Comparison of ENCODE assay signal across 8 mouse cellular contexts in genomic region chr6:83317108-83317741, GRCm38 (mm10). TPM values are rescaled to one million over a fixed set of nuclear protein-coding genes. Genes with fewer than 3 reads are reported as not detected.
A peak's percentile ranks its signal among the peaks of the same experiment; 100 is the strongest.
DNase-seq lines count a peak whose midpoint lies in the region; ATAC-seq and TF ChIP-seq lines count a peak whose summit lies in the region.

No protein-coding gene starts in this region.

- peak; percentile 98 for ATAC-seq in heart, embryonic 15.5 days (replicated peaks; ENCODE audit: insufficient number of reproducible peaks, insufficient read depth, low FRiP score, low read depth)
- ATAC-seq in liver, embryonic 13.5 days (ENCODE audit: low read depth) = peak; percentile 93
- ATAC-seq in stomach, embryonic 14.5 days (ENCODE audit: insufficient number of reproducible peaks, insufficient read depth, low FRiP score, low read depth) = peak; percentile 98

- H3K79me2 ChIP-seq in CH12.LX (replicated peaks; ENCODE audit: control insufficient read depth, extremely low read depth, insufficient read depth, poor library complexity, severe bottlenecking) = peaks cover 47% of the 10 kb centered on the region

- peak; percentile 96 for TF ChIP-seq POLR2A in CH12.LX (IDR thresholded peaks at IDR 0.05; ENCODE audit: low read depth, low read length)

- peaks cover 9 to 47% of the 10 kb centered on the region in 2 experiments for H3K4me1 ChIP-seq in CH12.LX (ENCODE audit: control insufficient read depth in 1 of 2, insufficient read depth in 2 of 2)
- H3K4me1 ChIP-seq in forebrain, embryonic 10.5 days = peaks cover 20% of the 10 kb centered on the region
- peaks cover 6% of the 10 kb centered on the region for H3K4me1 ChIP-seq in heart, embryonic 15.5 days (replicated peaks)
- peaks cover 52% of the 10 kb centered on the region for H3K4me1 ChIP-seq in liver, embryonic 13.5 days (replicated peaks)
- H3K4me1 ChIP-seq in stomach, embryonic 14.5 days (ENCODE audit: control insufficient read depth, insufficient read depth, low read length) = peaks cover 12% of the 10 kb centered on the region; the same call in 1 of the 2 replicates

- peak; percentile 39 for TF ChIP-seq RAD21 in CH12.LX (IDR thresholded peaks at IDR 0.05; ENCODE audit: low read depth, low read length)

- in situ Hi-C loops in CH12.LX (cut with MboI; ENCODE audit: low pct_ligation_motif_present, low pct_unique_long_range_greater_than_20kb, low sequenced_read_pairs) = no loop called here

- no peaks in the 10 kb centered on the region for H3K27me3 ChIP-seq in CH12.LX (replicated peaks)
- H3K27me3 ChIP-seq in forebrain, embryonic 10.5 days (ENCODE audit: poor library complexity, severe bottlenecking) = no peaks in the 10 kb centered on the region
- no peaks in the 10 kb centered on the region for H3K27me3 ChIP-seq in heart, embryonic 15.5 days
- no peaks in the 10 kb centered on the region for H3K27me3 ChIP-seq in liver, embryonic 13.5 days
- no peaks in the 10 kb centered on the region for H3K27me3 ChIP-seq in stomach, embryonic 14.5 days (ENCODE audit: control insufficient read depth, insufficient read depth, low read length)

- under 1% methylated on average over 52 of the region's 52 CpGs for WGBS in forebrain, embryonic 10.5 days
- under 1% methylated on average over 52 of the region's 52 CpGs for WGBS in heart, embryonic 15.5 days
- whole genome bisulfite sequencing in liver, embryonic 13.5 days (ENCODE audit: insufficient replicate concordance) = under 1% methylated on average over 52 of the region's 52 CpGs
- under 1% methylated on average over 52 of the region's 52 CpGs for WGBS in stomach, embryonic 14.5 days

- 0 out of 2 replicates have a peak overlapping the region, but pooled peaks have one; percentile 5 for H3K4me2 ChIP-seq in CH12.LX (ENCODE audit: insufficient read depth, low read depth, poor library complexity, severe bottlenecking)
- H3K4me2 ChIP-seq in heart, embryonic 15.5 days = peak overlapping the region; percentile 97
- peak overlapping the region; percentile 81 for H3K4me2 ChIP-seq in liver, embryonic 13.5 days
- peak overlapping the region; percentile 82 for H3K4me2 ChIP-seq in stomach, embryonic 14.5 days (replicated peaks; ENCODE audit: low read depth, low read length)

- peak overlapping the region; percentile 89 to 98 (median 97) for H3K4me3 ChIP-seq in CH12.LX (replicated peaks in 1 of 3; ENCODE audit: low read depth in 2 of 3, low read length in 2 of 3, poor library complexity in 1 of 3)
- peak overlapping the region; percentile 99 for H3K4me3 ChIP-seq in forebrain, embryonic 10.5 days
- H3K4me3 ChIP-seq in heart, embryonic 15.5 days = peak overlapping the region; percentile 89
- peak overlapping the region; percentile 83 for H3K4me3 ChIP-seq in liver, embryonic 13.5 days (replicated peaks)
- peak overlapping the region; percentile 95 for H3K4me3 ChIP-seq in stomach, embryonic 14.5 days (ENCODE audit: low read depth, low read length)

- peaks cover 14 to 29% of the 10 kb centered on the region in 2 experiments for H3K36me3 ChIP-seq in CH12.LX (replicated peaks in 1 of 2; ENCODE audit: control insufficient read depth in 1 of 2, insufficient read depth in 1 of 2, low read length in 1 of 2)
- H3K36me3 ChIP-seq in forebrain, embryonic 10.5 days (replicated peaks) = peaks cover 18% of the 10 kb centered on the region
- no peaks in the 10 kb centered on the region for H3K36me3 ChIP-seq in heart, embryonic 15.5 days
- peaks cover 19% of the 10 kb centered on the region for H3K36me3 ChIP-seq in liver, embryonic 13.5 days
- no peaks in the 10 kb centered on the region; the same call in 1 of the 2 replicates for H3K36me3 ChIP-seq in stomach, embryonic 14.5 days (ENCODE audit: control insufficient read depth, insufficient read depth, low read length)

- TF ChIP-seq EP300 in CH12.LX (IDR thresholded peaks at IDR 0.05; ENCODE audit: low read length) = no peak

- DNase-seq in CH12.LX (ENCODE audit: extremely low read depth) = peak; percentile 93
- peak; percentile 79 for DNase-seq in c-Kit-positive CD71-negative TER-119-negative erythroid progenitor cells, embryonic 14.5 days (ENCODE audit: low read depth)
- DNase-seq in forebrain, embryonic 10.5 days (ENCODE audit: extremely low spot score, low spot score) = peak; percentile 88
- DNase-seq in kidney, postnatal 25 days = peak; percentile 93 to 97
- DNase-seq in liver, embryonic 13.5 days = peak; percentile 88
- DNase-seq in natural killer cell, adult 2 months (ENCODE audit: low spot score in 2 of 2) = peak; percentile 80 to 87

- H3K27ac ChIP-seq in CH12.LX (ENCODE audit: insufficient read depth, low read depth) = peak overlapping the region; percentile 95
- H3K27ac ChIP-seq in forebrain, embryonic 10.5 days = peak overlapping the region; percentile 97
- H3K27ac ChIP-seq in heart, embryonic 15.5 days = 0 out of 2 replicates have a peak overlapping the region, but pooled peaks have one; percentile 36
- peak overlapping the region; percentile 92 for H3K27ac ChIP-seq in liver, embryonic 13.5 days
- no peak overlapping the region for H3K27ac ChIP-seq in stomach, embryonic 14.5 days (ENCODE audit: low read length)

- dilution Hi-C loops in CH12.LX (cut with MboI; ENCODE audit: extremely low pct_ligation_motif_present, extremely low pct_unique_long_range_greater_than_20kb, low sequenced_read_pairs) = no loop called here

- H3K9me3 ChIP-seq in CH12.LX (replicated peaks; ENCODE audit: low read length) = no peaks in the 10 kb centered on the region
- H3K9me3 ChIP-seq in forebrain, embryonic 10.5 days = no peaks in the 10 kb centered on the region
- no peaks in the 10 kb centered on the region for H3K9me3 ChIP-seq in heart, embryonic 15.5 days (replicated peaks)
- no peaks in the 10 kb centered on the region for H3K9me3 ChIP-seq in liver, embryonic 13.5 days (replicated peaks)
- H3K9me3 ChIP-seq in stomach, embryonic 14.5 days (ENCODE audit: control insufficient read depth, low read depth, low read length) = no peaks in the 10 kb centered on the region

- TF ChIP-seq CTCF in CH12.LX (conservative IDR thresholded peaks at IDR 0.05 in 1 of 2, IDR thresholded peaks at IDR 0.05 in 1 of 2; ENCODE audit: low read depth in 2 of 2, low read length in 2 of 2) = peak; percentile 41 to 68; a peak in 3 of 4 replicates

- H3K9ac ChIP-seq in CH12.LX (ENCODE audit: insufficient read depth, low read depth) = peak overlapping the region; percentile 97
- H3K9ac ChIP-seq in heart, embryonic 15.5 days = peak overlapping the region; percentile 70
- peak overlapping the region; percentile 88 for H3K9ac ChIP-seq in liver, embryonic 13.5 days
- peak overlapping the region; percentile 53 for H3K9ac ChIP-seq in stomach, embryonic 14.5 days (replicated peaks; ENCODE audit: low read depth, low read length)

TF ChIP-seq in CH12.LX, 34 proteins besides CTCF, POLR2A, EP300 and RAD21 (continues in another document):
- TF ChIP-seq ZC3H11A (IDR thresholded peaks at IDR 0.05; ENCODE audit: low read depth, low read length) = no peak
- TF ChIP-seq ETS1 (conservative IDR thresholded peaks at IDR 0.05; ENCODE audit: low read depth, low read length) = peak; percentile 6; the same call in 1 of the 2 replicates
- peak; percentile 83 for TF ChIP-seq CHD2 (IDR thresholded peaks at IDR 0.05; ENCODE audit: low read length)
- no peak for TF ChIP-seq E2F4 (IDR thresholded peaks at IDR 0.05; ENCODE audit: insufficient replicate concordance, low read depth, low read length)
- peak; percentile 61 for TF ChIP-seq BHLHE40 (IDR thresholded peaks at IDR 0.05; ENCODE audit: low read depth, low read length)
- TF ChIP-seq MAFK (IDR thresholded peaks at IDR 0.05; ENCODE audit: insufficient replicate concordance, low read length) = no peak
- peak; percentile 38; the same call in 1 of the 2 replicates for TF ChIP-seq ELF1 (IDR thresholded peaks at IDR 0.05; ENCODE audit: low read depth, low read length)
- TF ChIP-seq MYC (IDR thresholded peaks at IDR 0.05; ENCODE audit: low read depth, low read length) = peak; percentile 97
- no peak for TF ChIP-seq RCOR1 (conservative IDR thresholded peaks at IDR 0.05; ENCODE audit: low read depth, low read length)
- TF ChIP-seq NRF1 (IDR thresholded peaks at IDR 0.05; ENCODE audit: low read depth, low read length) = peak; percentile 44; the same call in 1 of the 2 replicates
- peak; percentile 89 for TF ChIP-seq ZMIZ1 (IDR thresholded peaks at IDR 0.05; ENCODE audit: low read depth, low read length)
- TF ChIP-seq ZKSCAN1 (IDR thresholded peaks at IDR 0.05; ENCODE audit: borderline replicate concordance, low read depth, low read length) = no peak
- no peak for TF ChIP-seq USF1 (IDR thresholded peaks at IDR 0.05; ENCODE audit: low read depth, low read length)
- no peak for TF ChIP-seq CHD1 (IDR thresholded peaks at IDR 0.05; ENCODE audit: low read depth, low read length)

RNA-seq across cellular contexts. Expression of gene Mthfd2, which starts 8.5 kb away (rescaled TPM):
- total RNA-seq in CH12.LX (2012; rRNA removed) (227 and 351 TPM in 2 replicates), CH12.LX (2014; rRNA removed) (281 and 286 TPM in 2 replicates)
- polyA plus RNA-seq in CH12.LX (2012; ENCODE audit: insufficient read length, low read depth) = 317 and 327 TPM in 2 replicates
- 64.5 and 65.7 TPM in 2 replicates for polyA plus RNA-seq in forebrain, embryonic 10.5 days (2016; fragmentation: Nextera tagmentation; extraction: Ambion mirVana)
- polyA plus RNA-seq in heart, embryonic 15.5 days (2015; fragmentation: Nextera tagmentation; extraction: Ambion mirVana) = 21.0 and 24.1 TPM in 2 replicates
- 90.3 and 106 TPM in 2 replicates for polyA plus RNA-seq in liver, embryonic 13.5 days (2015; fragmentation: Nextera tagmentation; extraction: Ambion mirVana)
- 32.4 and 34.3 TPM in 2 replicates for polyA plus RNA-seq in stomach, embryonic 14.5 days (2014; fragmentation: Nextera tagmentation; extraction: Ambion mirVana)

RNA-seq across cellular contexts. Expression of gene Mob1a, which starts 8.6 kb away (rescaled TPM):
- 82.6 and 85.5 TPM in 2 replicates for total RNA-seq in CH12.LX (2012; rRNA removed)
- 182 and 200 TPM in 2 replicates for total RNA-seq in CH12.LX (2014; rRNA removed)
- 82.4 and 99.8 TPM in 2 replicates for polyA plus RNA-seq in CH12.LX (2012; ENCODE audit: insufficient read length, low read depth)
- polyA plus RNA-seq in forebrain, embryonic 10.5 days (2016; fragmentation: Nextera tagmentation; extraction: Ambion mirVana) = 55.2 and 59.3 TPM in 2 replicates
- 28.1 and 38.4 TPM in 2 replicates for polyA plus RNA-seq in heart, embryonic 15.5 days (2015; fragmentation: Nextera tagmentation; extraction: Ambion mirVana)
- 36.9 and 46.5 TPM in 2 replicates for polyA plus RNA-seq in liver, embryonic 13.5 days (2015; fragmentation: Nextera tagmentation; extraction: Ambion mirVana)
- 78.5 and 81.2 TPM in 2 replicates for polyA plus RNA-seq in stomach, embryonic 14.5 days (2014; fragmentation: Nextera tagmentation; extraction: Ambion mirVana)

RNA-seq across cellular contexts. Expression of gene Bola3, which starts 31.7 kb away (rescaled TPM):
- total RNA-seq in CH12.LX (2012; rRNA removed) = 35.3 and 38.1 TPM in 2 replicates
- 53.6 and 60.5 TPM in 2 replicates for total RNA-seq in CH12.LX (2014; rRNA removed)
- polyA plus RNA-seq in CH12.LX (2012; ENCODE audit: insufficient read length, low read depth) = 190 and 223 TPM in 2 replicates
- 168 and 172 TPM in 2 replicates for polyA plus RNA-seq in forebrain, embryonic 10.5 days (2016; fragmentation: Nextera tagmentation; extraction: Ambion mirVana)
- polyA plus RNA-seq in heart, embryonic 15.5 days (2015; fragmentation: Nextera tagmentation; extraction: Ambion mirVana) = 220 and 294 TPM in 2 replicates
- 329 and 343 TPM in 2 replicates for polyA plus RNA-seq in liver, embryonic 13.5 days (2015; fragmentation: Nextera tagmentation; extraction: Ambion mirVana)
- polyA plus RNA-seq in stomach, embryonic 14.5 days (2014; fragmentation: Nextera tagmentation; extraction: Ambion mirVana) = 118 and 123 TPM in 2 replicates

Comparison
In these comparisons a context has a peak if more than half of its experiments do, and no peak if none do; other contexts are left out.
1. H3K4me2 ChIP-seq: peak in every context shown above with its lines; median percentile 97 in heart, embryonic 15.5 days; 82 in stomach, embryonic 14.5 days; 81 in liver, embryonic 13.5 days; 5 in CH12.LX.